ENCODE assay signal across 26 mouse cellular contexts in genomic region chr3:127924464-127924863, GRCm38 (mm10). TPM values are rescaled to one million over a fixed set of nuclear protein-coding genes. Genes with fewer than 3 reads are reported as not detected.
A peak's percentile ranks its signal among the peaks of the same experiment; 100 is the strongest.
DNase-seq lines count a peak whose midpoint lies in the region; ATAC-seq lines count a peak whose summit lies in the region.
"Had no signal": no experiment of that assay in that cellular context is flagged by ENCODE, and none has a peak within 500 bp of the region (broad histone marks: within the 10 kb centered on the region; RNA-seq: fewer than 3 reads in every experiment).

No protein-coding gene starts in this region.

- no peaks in the 10 kb centered on the region for H3K36me3 ChIP-seq in splenic B cell, adult 2 months (ENCODE audit: control insufficient read depth, insufficient read depth, low read length, poor library complexity, severe bottlenecking)
- no peaks in the 10 kb centered on the region for H3K36me3 ChIP-seq in hindbrain, embryonic 10.5 days
- H3K36me3 ChIP-seq: embryonic facial prominence, embryonic 15.5 days; forebrain, embryonic 10.5 days; hindbrain, embryonic 13.5 days; limb, embryonic 12.5 days; midbrain, embryonic 13.5 days; stomach, embryonic 15.5 days had no signal

- H3K27ac ChIP-seq in hindbrain, embryonic 10.5 days: no peak overlapping the region
- H3K27ac ChIP-seq: embryonic facial prominence, embryonic 15.5 days; forebrain, embryonic 10.5 days; hindbrain, embryonic 13.5 days; layer of hippocampus, adult 2 months; limb, embryonic 12.5 days; midbrain, embryonic 13.5 days; stomach, embryonic 15.5 days had no signal

- WGBS in hindbrain, embryonic 10.5 days: 85% methylated on average over 2 of the region's 2 CpGs

- H3K4me3 ChIP-seq in hindbrain, embryonic 10.5 days: no peak overlapping the region
- H3K4me3 ChIP-seq: embryonic facial prominence, embryonic 15.5 days; forebrain, embryonic 10.5 days; hindbrain, embryonic 13.5 days; layer of hippocampus, adult 2 months; limb, embryonic 12.5 days; midbrain, embryonic 13.5 days; stomach, embryonic 15.5 days had no signal

- H3K9me3 ChIP-seq in hindbrain, embryonic 10.5 days: no peaks in the 10 kb centered on the region
- H3K9me3 ChIP-seq: embryonic facial prominence, embryonic 15.5 days; forebrain, embryonic 10.5 days; hindbrain, embryonic 13.5 days; limb, embryonic 12.5 days; midbrain, embryonic 13.5 days; stomach, embryonic 15.5 days had no signal

- DNase-seq in thymus, postnatal 0 days (ENCODE audit: low spot score): peak; percentile 60
- no peak for DNase-seq in thymus, postnatal 4 days
- peak; percentile 81 for DNase-seq in MEL-GATA-1-ER (ENCODE audit: extremely low read depth, low read depth)
- peak; percentile 14 for DNase-seq in splenic B cell, adult 2 months (ENCODE audit: low read depth, low spot score)
- DNase-seq in retina, postnatal 1 day: no peak
- no peak for DNase-seq in hindbrain, embryonic 10.5 days (ENCODE audit: low spot score)
- DNase-seq: adrenal gland, postnatal 10 days; cerebellum, adult 2 months; gastrocnemius, postnatal 14 days; heart, adult 18-20 months; kidney, adult 9 months; kidney, postnatal 25 days; liver, postnatal 0 days; right cerebral cortex, postnatal 4 days had no signal

- H3K27me3 ChIP-seq in splenic B cell, adult 2 months (ENCODE audit: control insufficient read depth, insufficient read depth, low read length, poor library complexity, severe bottlenecking): no peaks in the 10 kb centered on the region
- no peaks in the 10 kb centered on the region for H3K27me3 ChIP-seq in hindbrain, embryonic 10.5 days (ENCODE audit: insufficient read depth, poor library complexity, severe bottlenecking)
- H3K27me3 ChIP-seq: embryonic facial prominence, embryonic 15.5 days; hindbrain, embryonic 13.5 days; limb, embryonic 12.5 days; midbrain, embryonic 13.5 days; stomach, embryonic 15.5 days had no signal

- ATAC-seq in inflammation-experienced regulatory T-cells, adult 6 months: peak; percentile 61
- no peak for ATAC-seq in erythroid progenitor cell, adult 5-6 weeks (replicated peaks; ENCODE audit: low FRiP score, poor library complexity, severe bottlenecking)
- ATAC-seq: forebrain, embryonic 16.5 days; intestine, embryonic 16.5 days; liver, postnatal 0 days; lung, postnatal 0 days; midbrain, embryonic 13.5 days had no signal

- H3K4me1 ChIP-seq in hindbrain, embryonic 10.5 days (replicated peaks): no peaks in the 10 kb centered on the region
- H3K4me1 ChIP-seq: embryonic facial prominence, embryonic 15.5 days; forebrain, embryonic 10.5 days; hindbrain, embryonic 13.5 days; limb, embryonic 12.5 days; midbrain, embryonic 13.5 days; stomach, embryonic 15.5 days had no signal

RNA-seq across cellular contexts. Expression of gene Fam241a, which starts 28.3 kb away (rescaled TPM):
- 18.6 and 21.8 TPM in 2 replicates for polyA plus RNA-seq in thymus, postnatal 0 days (2015; fragmentation: Nextera tagmentation; extraction: Ambion mirVana)
- polyA plus RNA-seq in inflammation-experienced regulatory T-cells, adult 6 months (2017; shearing (Covaris generic)): 1 to 10 TPM; 2.0 to 5.2 (median 3.9) TPM
- 146 and 187 TPM in 2 replicates for total RNA-seq in erythroid progenitor cell, adult 5-6 weeks (2015; ENCODE audit: low replicate concordance)
- total RNA-seq in erythroid progenitor cell, adult 5-6 weeks (2017; ENCODE audit: low replicate concordance): 81.7 and 106 TPM in 2 replicates
- 4.6 and 7.1 TPM in 2 replicates for polyA plus RNA-seq in hindbrain, embryonic 10.5 days (2016; fragmentation: Nextera tagmentation; extraction: Ambion mirVana)

Comparison
In these comparisons a context has a peak if more than half of its experiments do, and no peak if none do; other contexts are left out.
1. DNase-seq: peak in thymus, postnatal 0 days (single experiment), MEL-GATA-1-ER (single experiment) and splenic B cell, adult 2 months (single experiment); none in thymus, postnatal 4 days (single experiment), retina, postnatal 1 day (single experiment) and hindbrain, embryonic 10.5 days (single experiment).